29 mouse cellular contexts compared by ENCODE assay signal in the genomic region with DNA sequence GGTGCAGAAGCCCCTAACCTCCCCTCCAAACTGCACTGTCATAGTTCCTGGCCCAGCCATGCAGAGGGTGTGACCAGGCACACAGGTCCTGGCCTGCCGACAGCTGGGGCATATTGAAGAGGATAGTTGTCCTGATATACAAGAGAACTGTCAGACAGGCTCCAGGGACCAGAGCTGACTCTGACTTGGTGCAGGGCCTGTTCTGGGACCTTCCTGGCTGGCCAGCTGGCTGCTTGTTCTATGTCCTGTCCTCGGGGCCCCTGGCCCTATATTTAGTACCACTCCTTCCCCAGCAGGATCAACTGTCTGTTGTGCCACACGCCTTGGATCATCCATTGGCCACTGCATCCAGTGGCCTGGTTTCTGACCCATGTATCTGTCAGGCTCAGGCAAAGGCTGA. TPM values are rescaled to one million over a fixed set of nuclear protein-coding genes. Genes with fewer than 3 reads are reported as not detected.
A peak's percentile ranks its signal among the peaks of the same experiment; 100 is the strongest.
DNase-seq lines count a peak whose midpoint lies in the region; ATAC-seq and TF ChIP-seq lines count a peak whose summit lies in the region.
"Had no signal": no experiment of that assay in that cellular context is flagged by ENCODE, and none has a peak within 500 bp of the region (broad histone marks: within the 10 kb centered on the region; RNA-seq: fewer than 3 reads in every experiment).

No protein-coding gene starts in this region.

- ATAC-seq in heart, embryonic 11.5 days (replicated peaks; ENCODE audit: insufficient number of reproducible peaks, low FRiP score, low TSS enrichment) = no peak
- ATAC-seq: activated CD4-positive, CD25-positive, alpha-beta regulatory T cell, adult 4 months; forebrain, embryonic 14.5 days; inflammation-experienced regulatory T-cells, adult 6 months had no signal

- peak overlapping the region; percentile 98 for H3K27ac ChIP-seq in gastrocnemius, adult 2 months
- H3K27ac ChIP-seq in heart, embryonic 11.5 days (ENCODE audit: low read depth, low read length) = peak overlapping the region; percentile 11; the same call in 1 of the 2 replicates
- no peak overlapping the region for H3K27ac ChIP-seq in limb, embryonic 10.5 days
- H3K27ac ChIP-seq: embryonic facial prominence, embryonic 12.5 days; hindbrain, embryonic 13.5 days; left cerebral cortex, adult 2 months; stomach, postnatal 0 days had no signal

- no peaks in the 10 kb centered on the region for H3K36me3 ChIP-seq in heart, embryonic 11.5 days (ENCODE audit: control insufficient read depth, insufficient read depth, low read length)
- no peaks in the 10 kb centered on the region for H3K36me3 ChIP-seq in limb, embryonic 10.5 days
- H3K36me3 ChIP-seq: embryonic facial prominence, embryonic 12.5 days; G1E; hindbrain, embryonic 13.5 days had no signal

- H3K4me1 ChIP-seq in heart, embryonic 11.5 days (ENCODE audit: control insufficient read depth, insufficient read depth, low read length) = peaks cover 11% of the 10 kb centered on the region
- no peaks in the 10 kb centered on the region for H3K4me1 ChIP-seq in limb, embryonic 10.5 days

- H3K9me3 ChIP-seq in heart, embryonic 11.5 days (replicated peaks; ENCODE audit: control insufficient read depth, low read length) = no peaks in the 10 kb centered on the region
- no peaks in the 10 kb centered on the region for H3K9me3 ChIP-seq in limb, embryonic 10.5 days (replicated peaks)
- H3K9me3 ChIP-seq: embryonic facial prominence, embryonic 12.5 days; G1E; hindbrain, embryonic 13.5 days; megakaryocyte, embryonic 14.5 days had no signal

- peak; percentile 91 for DNase-seq in gastrocnemius, adult 2 months
- DNase-seq in gastrocnemius, postnatal 10 days = no peak
- peak; percentile 52 to 74 for DNase-seq in heart, postnatal 10 days
- DNase-seq in left cerebral cortex, adult 8-10 months (ENCODE audit: low spot score in 2 of 2) = no peak
- DNase-seq in limb, embryonic 10.5 days (ENCODE audit: low spot score) = no peak
- no peak for DNase-seq in urinary bladder, adult 18-20 months (ENCODE audit: low spot score in 2 of 2)
- DNase-seq: adrenal gland, postnatal 10 days; cerebellum, adult 11 months; cerebellum, postnatal 10 days; kidney, postnatal 4 days; layer of hippocampus, adult 9-11 months; lung, adult 18-20 months; lung, postnatal 14 days; right cerebral cortex, postnatal 25 days had no signal

- no peak for TF ChIP-seq CTCF in gastrocnemius, adult 2 months (IDR thresholded peaks at IDR 0.05)

- H3K27me3 ChIP-seq in heart, embryonic 11.5 days (ENCODE audit: control insufficient read depth, insufficient read depth, low read length) = no peaks in the 10 kb centered on the region
- H3K27me3 ChIP-seq in limb, embryonic 10.5 days (ENCODE audit: low read depth, poor library complexity, severe bottlenecking) = no peaks in the 10 kb centered on the region
- H3K27me3 ChIP-seq: embryonic facial prominence, embryonic 12.5 days; hindbrain, embryonic 13.5 days had no signal

- H3K9ac ChIP-seq in heart, embryonic 11.5 days (ENCODE audit: low read depth, low read length) = no peak overlapping the region
- H3K9ac ChIP-seq: embryonic facial prominence, embryonic 12.5 days; hindbrain, embryonic 13.5 days had no signal

- peak overlapping the region; percentile 56 for H3K4me3 ChIP-seq in gastrocnemius, adult 2 months
- H3K4me3 ChIP-seq in heart, embryonic 11.5 days (ENCODE audit: low read depth, low read length) = no peak overlapping the region
- H3K4me3 ChIP-seq in limb, embryonic 10.5 days = no peak overlapping the region
- H3K4me3 ChIP-seq: embryonic facial prominence, embryonic 12.5 days; erythroblast, embryonic 14.5 days; hindbrain, embryonic 13.5 days; left cerebral cortex, adult 2 months; megakaryocyte, embryonic 14.5 days had no signal

- intact Hi-C loops in gastrocnemius, adult 2 months (cut with DNase I) = loop anchor here (5.0 kb wide), 1 partner anchor 140 kb away; no protein-coding TSS in a partner anchor
- intact Hi-C loops in heart, postnatal 10 days (cut with DNase I) = no loop called here

- 35% methylated on average over 3 of the region's 3 CpGs for WGBS in heart, embryonic 11.5 days (ENCODE audit: insufficient replicate concordance)
- whole genome bisulfite sequencing in limb, embryonic 10.5 days = 76% methylated on average over 3 of the region's 3 CpGs

- H3K4me2 ChIP-seq in heart, embryonic 11.5 days = no peak overlapping the region
- H3K4me2 ChIP-seq: embryonic facial prominence, embryonic 12.5 days; hindbrain, embryonic 13.5 days; liver, embryonic 11.5 days had no signal

RNA-seq across cellular contexts. Expression of gene Asb2, which starts 6.5 kb away (rescaled TPM):
- 100 to 1,000 TPM; 548 to 725 TPM for total RNA-seq in gastrocnemius, adult 2 months (2021)
- total RNA-seq in gastrocnemius, postnatal 10 days (2021) = 100 to 1,000 TPM; 104 to 141 TPM
- polyA plus RNA-seq in heart, embryonic 11.5 days (2014; fragmentation: Nextera tagmentation; extraction: Ambion mirVana) = 225 and 236 TPM in 2 replicates
- 100 to 1,000 TPM; 406 to 430 TPM for total RNA-seq in heart, postnatal 10 days (2021)
- 1 to 10 TPM; 4.2 to 7.1 (median 4.7) TPM for total RNA-seq in left cerebral cortex, adult 8-10 months (2022)
- 0.29 and 0.61 TPM in 2 replicates for polyA plus RNA-seq in limb, embryonic 10.5 days (2016; fragmentation: Nextera tagmentation; extraction: Ambion mirVana)
- total RNA-seq: neutrophil, adult 5-6 weeks had no signal
- polyA plus RNA-seq: G1E had no signal

RNA-seq across cellular contexts. Expression of gene Otub2, which starts 26.1 kb away (rescaled TPM):
- 1 to 10 TPM; 5.7 to 7.3 TPM for total RNA-seq in gastrocnemius, adult 2 months (2021)
- total RNA-seq in gastrocnemius, postnatal 10 days (2021) = 1 to 10 TPM; 3.5 to 3.7 TPM
- polyA plus RNA-seq in heart, embryonic 11.5 days (2014; fragmentation: Nextera tagmentation; extraction: Ambion mirVana) = 20.1 and 24.3 TPM in 2 replicates
- total RNA-seq in heart, postnatal 10 days (2021) = 1 to 10 TPM; 2.7 to 3.4 TPM
- 10 to 100 TPM; 17.2 to 21.0 (median 18.4) TPM for total RNA-seq in left cerebral cortex, adult 8-10 months (2022)
- 8.3 and 10.0 TPM in 2 replicates for polyA plus RNA-seq in limb, embryonic 10.5 days (2016; fragmentation: Nextera tagmentation; extraction: Ambion mirVana)

RNA-seq across cellular contexts. Expression of gene 9330161L09Rik, which starts 45.3 kb away (rescaled TPM):
- total RNA-seq in gastrocnemius, adult 2 months (2021) = 1 to 10 TPM in 1 of 2 experiments, under 1 TPM in 1; 0.82 to 1.9 TPM
- total RNA-seq in gastrocnemius, postnatal 10 days (2021) = under 1 TPM; 0.80 to 0.88 TPM
- 0.52 and 0.53 TPM in 2 replicates for polyA plus RNA-seq in heart, embryonic 11.5 days (2014; fragmentation: Nextera tagmentation; extraction: Ambion mirVana)
- total RNA-seq in heart, postnatal 10 days (2021) = 1 to 10 TPM in 1 of 2 experiments, under 1 TPM in 1; 0.97 to 1.8 TPM
- 1 to 10 TPM; 3.4 to 5.0 (median 4.2) TPM for total RNA-seq in left cerebral cortex, adult 8-10 months (2022)
- polyA plus RNA-seq in limb, embryonic 10.5 days (2016; fragmentation: Nextera tagmentation; extraction: Ambion mirVana) = 0.25 and 0.76 TPM in 2 replicates
- polyA plus RNA-seq: erythroblast, embryonic 14.5 days had no signal

RNA-seq across cellular contexts. Expression of gene Fam181a, which starts 51.6 kb away (rescaled TPM):
- total RNA-seq in gastrocnemius, adult 2 months (2021) = not detected
- not detected for total RNA-seq in gastrocnemius, postnatal 10 days (2021)
- polyA plus RNA-seq in heart, embryonic 11.5 days (2014; fragmentation: Nextera tagmentation; extraction: Ambion mirVana) = not detected in 2 replicates
- total RNA-seq in heart, postnatal 10 days (2021) = not detected
- 1 to 10 TPM; 1.9 to 4.9 (median 3.1) TPM for total RNA-seq in left cerebral cortex, adult 8-10 months (2022)
- not detected in 2 replicates for polyA plus RNA-seq in limb, embryonic 10.5 days (2016; fragmentation: Nextera tagmentation; extraction: Ambion mirVana)
- total RNA-seq: adrenal gland, postnatal 10 days; neutrophil, adult 5-6 weeks had no signal
- polyA plus RNA-seq: activated CD4-positive, CD25-positive, alpha-beta regulatory T cell, adult 4 months; erythroblast, embryonic 14.5 days; G1E; inflammation-experienced regulatory T-cells, adult 6 months; kidney, embryonic 14.5 days; limb, embryonic 11.5 days; liver, embryonic 11.5 days; stomach, postnatal 0 days had no signal

Comparison
In these comparisons a context has a peak if more than half of its experiments do, and no peak if none do; other contexts are left out.
1. DNase-seq: peak in gastrocnemius, adult 2 months (single experiment) and heart, postnatal 10 days (2 of 2); none in gastrocnemius, postnatal 10 days (single experiment), left cerebral cortex, adult 8-10 months (0 of 2), limb, embryonic 10.5 days (single experiment) and urinary bladder, adult 18-20 months (0 of 2).
2. RNA of gene Asb2, which starts 6.5 kb away (total RNA-seq): 548 to 725 TPM in gastrocnemius, adult 2 months, 406 to 430 TPM in heart, postnatal 10 days and 104 to 141 TPM in gastrocnemius, postnatal 10 days; 4.2 to 7.1 TPM in left cerebral cortex, adult 8-10 months; every median in the first group is over 10 times any median in the second.